Mouse (Mus musculus) brain, embryonic 14.5 days (tissue): ENCODE measurements around the gene Whamm.

Source experiments
- CTCF ChIP-seq: fragments of 200-500 bp; IDR thresholded peaks from 2 replicates; pipeline ENCODE4 v1.5.1; 2012; ENCODE audit warnings: inconsistent platforms, mild to moderate bottlenecking, moderate library complexity, borderline replicate concordance; ENCODE audit not compliant: insufficient read depth, insufficient read length; ENCODE audit errors: extremely low read depth
- POLR2A ChIP-seq: fragments of 200-500 bp; IDR thresholded peaks from 2 replicates; pipeline ENCODE4 v1.6.1; 2012; ENCODE audit warnings: mild to moderate bottlenecking, inconsistent platforms, borderline replicate concordance; ENCODE audit not compliant: poor library complexity, insufficient read depth, insufficient read length, severe bottlenecking; ENCODE audit errors: extremely low read depth

GRCm38 (mm10) chr7:81626460-81626859, 55.4 kb downstream of the Whamm start:
- TF ChIP-seq CTCF (peak; percentile 51; the same call in 1 of the 2 replicates), POLR2A (no peak)
